Mouse (Mus musculus): ENCODE measurements around the gene Arsj.

The Arsj gene

DNA sequence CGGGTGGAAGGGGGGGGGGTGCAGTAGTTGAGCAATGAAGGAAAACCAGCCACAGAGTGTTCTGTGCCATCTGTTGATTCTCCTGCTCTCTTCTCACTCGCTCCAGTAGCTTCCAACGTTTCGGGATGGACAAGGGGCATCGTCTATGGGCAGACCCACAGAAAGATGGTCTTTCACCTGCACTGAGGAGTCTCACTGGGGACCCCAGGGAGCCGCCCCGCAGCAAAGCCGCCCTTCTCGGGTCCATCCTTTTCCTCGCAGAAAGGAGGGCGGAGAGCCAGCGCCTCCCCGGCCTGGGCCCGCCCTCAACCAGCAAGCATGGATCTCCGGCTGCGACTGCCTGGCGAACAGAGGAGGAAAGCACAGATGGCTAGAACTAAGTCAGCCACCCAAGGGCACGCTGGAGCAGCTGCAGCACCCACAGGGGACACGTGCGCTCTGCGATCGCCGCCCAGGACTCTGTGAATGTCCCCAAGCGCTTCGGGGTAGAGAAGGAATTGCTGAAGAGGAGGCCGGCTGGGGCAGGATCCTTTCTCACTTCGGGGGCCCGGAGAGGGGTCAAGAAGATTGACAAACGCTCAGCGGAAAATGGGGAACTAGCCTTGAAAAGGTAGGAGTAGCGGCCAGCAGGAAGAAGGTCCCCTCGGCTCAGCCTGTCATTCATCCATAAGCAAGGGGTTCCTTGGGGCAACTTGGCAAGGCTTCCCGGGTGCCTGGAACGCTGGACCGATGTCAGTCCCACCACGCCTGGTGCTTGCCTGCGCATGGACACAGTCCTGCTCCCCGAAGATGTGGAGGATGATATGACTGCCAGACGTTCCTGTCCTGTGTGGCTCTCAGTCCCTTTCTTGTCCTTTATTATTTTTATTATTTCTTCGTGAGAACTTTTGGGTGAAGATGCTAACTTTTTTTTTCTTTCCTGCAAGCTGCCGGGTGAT lies at the start of gene Arsj:
Gene Arsj (plus strand): TSS at position 117 of the 938 bp plus-strand sequence.
- no peak for DNase-seq (ENCODE audit: low read depth)

DNA sequence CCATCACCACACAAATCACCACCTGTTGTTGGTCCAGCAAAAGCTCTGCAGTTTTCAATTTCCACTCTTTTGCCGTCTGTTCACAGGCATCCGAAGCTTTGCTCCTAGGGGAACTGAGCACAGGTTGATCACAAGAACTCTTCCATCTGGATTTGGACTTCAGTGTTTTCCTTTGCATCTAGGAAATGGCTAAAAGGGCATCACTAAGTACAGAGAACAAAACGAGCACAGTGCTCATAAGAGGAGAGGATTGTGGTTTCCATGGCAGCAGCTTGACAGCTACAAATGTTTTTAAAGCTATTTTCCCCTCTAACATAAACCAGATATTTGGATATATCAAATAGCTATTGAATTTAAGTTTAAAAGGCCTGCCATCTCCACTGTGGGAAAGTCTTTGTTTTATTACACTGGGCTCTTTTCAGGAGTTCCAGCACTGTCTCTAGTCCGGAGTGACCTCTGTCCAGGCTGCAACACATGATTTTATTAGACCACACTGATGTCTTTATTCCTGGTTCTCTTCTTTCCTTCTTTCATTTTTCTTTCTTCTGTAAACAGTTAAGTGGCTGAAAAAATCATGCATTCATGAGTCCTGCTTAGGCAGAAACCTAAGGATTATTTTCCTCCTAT lies 38.5 kb upstream of the Arsj start:
- DNase-seq (ENCODE audit: low read depth) = no peak

DNA sequence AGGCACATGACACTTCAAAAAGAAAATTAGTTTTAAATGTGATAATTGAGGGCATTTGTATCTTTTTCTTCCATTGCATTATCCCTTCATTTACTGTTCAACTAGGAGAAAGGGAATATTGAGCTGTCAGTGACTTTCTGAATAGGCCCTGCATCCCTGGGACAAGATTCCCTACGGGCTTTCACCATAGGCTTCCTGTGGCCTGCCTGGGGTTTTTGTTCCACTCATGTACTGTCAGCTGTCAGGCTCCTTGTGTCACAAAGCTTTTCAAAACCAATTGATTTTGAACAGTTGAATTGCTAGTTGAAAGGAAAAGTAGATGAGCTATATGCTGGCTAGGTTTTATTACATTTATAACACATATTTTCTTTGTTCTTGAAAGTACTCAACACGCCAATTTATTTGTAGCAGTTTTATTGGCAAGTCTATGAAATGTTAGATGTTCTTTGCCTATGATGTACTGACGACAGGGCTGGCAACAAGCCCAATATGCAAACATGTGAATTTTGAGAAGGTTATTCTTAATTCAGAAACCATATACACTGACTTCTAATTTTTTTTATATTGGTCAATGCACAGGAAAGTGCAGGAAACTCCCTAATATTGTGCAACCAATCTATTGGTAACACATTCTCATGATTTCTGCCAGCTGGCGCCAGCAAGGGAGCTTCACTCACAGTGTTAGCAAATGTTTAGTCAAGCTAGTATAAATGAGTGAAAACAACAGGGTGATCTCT lies 37.4 kb upstream of the Arsj start:
- no peak for DNase-seq (ENCODE audit: low read depth)

DNA sequence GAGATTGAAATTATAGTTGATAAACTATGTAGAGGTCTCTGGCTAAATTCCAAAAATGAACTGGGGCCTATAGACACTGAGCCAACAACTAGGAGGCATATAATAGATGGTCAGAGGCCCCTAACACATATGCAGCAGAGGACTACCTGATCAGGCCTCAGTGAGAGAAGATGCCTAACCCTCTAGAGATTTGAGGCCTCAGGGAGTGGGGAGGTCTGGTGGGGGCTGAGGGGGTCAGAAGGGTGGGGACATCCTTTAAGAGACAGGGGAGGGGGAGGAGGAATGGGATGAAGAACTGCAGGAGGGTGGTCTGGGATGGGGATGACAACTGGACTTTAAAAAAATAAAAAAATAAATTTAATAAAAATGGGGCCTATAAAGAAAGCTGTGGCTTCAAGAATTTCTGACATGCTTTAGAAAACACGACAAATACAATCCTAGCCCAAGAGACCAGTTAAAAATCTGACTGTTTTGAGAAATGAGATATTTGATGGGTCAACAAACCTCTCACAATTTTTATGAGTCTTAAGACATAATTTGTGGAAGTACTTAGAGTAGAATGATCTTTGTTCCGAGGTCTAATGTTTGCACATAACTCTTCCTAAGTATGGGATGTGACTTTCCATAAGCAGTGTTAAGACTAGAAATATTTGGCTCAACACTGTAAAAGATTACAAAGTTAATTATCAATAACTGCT lies 36.7 kb upstream of the Arsj start:
- no peak for DNase-seq (ENCODE audit: low read depth)

DNA sequence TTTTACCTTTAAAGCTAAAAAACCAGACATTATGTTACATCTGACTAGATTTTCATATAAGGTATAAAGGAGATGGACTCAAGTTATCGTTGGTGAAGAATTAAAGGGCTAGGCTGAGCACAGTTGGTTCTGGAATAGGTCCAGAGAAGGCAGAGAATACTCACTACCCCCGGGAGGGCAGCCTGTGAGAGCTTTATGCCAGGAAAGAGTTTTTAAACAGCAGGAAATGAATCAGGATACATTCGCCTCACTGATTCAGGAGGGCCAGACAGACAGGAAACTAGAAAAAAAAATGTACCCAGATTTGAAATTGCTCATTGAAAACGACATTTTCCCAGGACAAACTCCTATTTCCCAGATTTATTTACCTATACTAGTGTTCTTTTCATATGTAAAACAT lies 28.2 kb upstream of the Arsj start:
- no peak for DNase-seq (ENCODE audit: low read depth)

DNA sequence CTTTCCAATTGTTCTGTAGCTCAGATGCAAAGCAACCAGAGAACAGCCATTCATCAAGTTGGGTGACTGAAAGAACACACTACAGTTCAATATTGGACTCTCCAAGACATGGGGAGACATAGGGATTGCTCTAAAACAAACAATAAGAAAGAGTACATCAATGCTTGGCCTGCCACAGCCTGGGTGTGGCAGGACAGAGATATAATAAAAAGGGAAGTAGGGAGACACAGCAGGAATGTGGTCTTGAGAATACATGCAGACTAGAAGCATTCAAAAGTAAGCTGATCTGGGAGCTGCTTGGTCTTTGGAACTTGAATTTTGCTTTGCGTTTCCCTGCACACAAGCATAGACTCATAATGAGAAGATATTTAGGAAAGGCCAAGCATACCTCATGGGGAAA lies 18.7 kb upstream of the Arsj start:
- no peak for DNase-seq (ENCODE audit: low read depth)

DNA sequence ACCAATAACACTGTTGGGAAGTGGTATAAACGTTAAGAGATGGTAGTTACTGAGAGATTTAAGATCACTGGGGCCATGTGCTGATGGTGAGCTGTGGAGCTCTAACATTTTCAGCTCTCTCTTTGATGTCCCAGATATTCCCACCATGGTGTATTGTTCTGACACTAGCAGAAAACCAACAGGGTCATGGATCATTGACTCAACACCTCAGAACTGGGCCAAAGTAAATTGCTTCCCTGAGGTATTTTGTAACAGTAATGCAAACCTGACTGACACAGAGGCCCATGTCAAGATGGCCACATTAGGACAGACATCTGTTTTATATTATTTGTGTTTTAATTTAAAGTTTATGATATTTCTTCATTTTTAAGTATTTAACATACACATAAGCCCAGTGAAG lies 3.7 kb upstream of the Arsj start:
- DNase-seq (ENCODE audit: low read depth) = no peak

DNA sequence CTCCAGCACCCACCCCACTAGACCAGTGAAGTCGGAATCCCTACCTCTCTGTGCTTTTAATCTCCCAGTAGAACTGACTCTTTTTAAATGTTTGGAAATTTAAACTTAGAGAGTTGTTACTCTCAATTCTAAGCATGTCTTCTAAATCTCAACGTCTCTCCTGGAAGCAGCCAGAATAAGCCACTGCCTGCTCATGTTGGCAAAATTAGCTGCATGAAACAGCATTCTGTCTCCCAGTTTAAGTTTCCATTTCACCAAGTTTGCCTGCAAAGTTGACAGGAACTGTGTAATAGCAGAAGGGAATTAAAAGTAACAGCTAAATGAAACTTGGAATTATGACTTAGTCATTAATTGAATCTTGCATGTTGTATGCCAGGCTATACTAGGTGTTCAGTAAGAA lies 1.1 kb upstream of the Arsj start:
- no peak for DNase-seq (ENCODE audit: low read depth)

DNA sequence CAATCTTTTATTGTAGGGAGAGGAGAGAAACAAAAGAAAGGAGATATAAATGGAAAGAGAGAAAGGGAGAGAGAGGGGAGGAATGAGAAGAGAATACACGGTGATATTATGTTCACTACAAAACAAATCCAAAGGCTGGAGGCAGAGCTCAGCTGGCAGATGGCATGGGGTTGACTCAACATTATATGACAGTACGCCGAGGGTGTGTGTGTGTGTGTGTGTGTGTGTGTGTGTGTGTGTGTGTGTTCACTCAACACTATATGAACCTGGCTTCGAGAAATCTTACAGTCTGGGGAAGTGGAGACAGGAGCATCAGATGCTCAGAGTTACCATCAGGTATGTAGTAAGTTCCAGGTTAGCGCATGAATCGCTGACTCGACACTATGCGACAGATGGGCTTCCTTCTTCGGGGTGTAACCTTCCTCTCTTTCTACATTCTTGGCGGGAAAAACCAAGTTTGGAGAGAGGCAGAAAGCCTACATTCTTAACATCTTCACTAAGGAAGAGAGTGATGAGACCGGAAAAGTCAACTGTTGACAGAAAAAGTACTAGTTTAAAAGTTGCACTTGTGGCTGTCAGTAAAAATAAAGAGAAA lies 456 bp upstream of the Arsj start:
- no peak for DNase-seq (ENCODE audit: low read depth)

DNA sequence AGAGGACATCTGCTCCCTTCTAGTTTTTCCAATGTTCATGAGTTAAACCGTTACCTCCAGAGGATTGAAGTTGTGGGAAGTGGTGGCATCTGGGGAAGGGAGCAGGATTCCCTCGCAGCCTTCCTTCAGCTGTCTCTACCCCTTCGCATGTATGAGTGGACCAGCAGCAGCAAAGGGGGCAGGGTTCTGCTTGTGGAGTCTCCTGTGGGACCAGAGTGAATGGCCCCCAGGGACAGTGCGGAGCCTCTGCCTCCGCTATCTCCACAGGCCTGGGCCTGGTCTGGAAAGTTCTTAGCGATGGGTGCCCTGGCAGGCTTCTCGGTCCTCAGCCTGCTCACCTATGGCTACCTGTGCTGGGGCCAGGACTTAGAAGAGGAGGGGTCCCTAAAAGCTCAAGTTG lies 1.1 kb downstream of the Arsj start:
- no peak for DNase-seq (ENCODE audit: low read depth)

DNA sequence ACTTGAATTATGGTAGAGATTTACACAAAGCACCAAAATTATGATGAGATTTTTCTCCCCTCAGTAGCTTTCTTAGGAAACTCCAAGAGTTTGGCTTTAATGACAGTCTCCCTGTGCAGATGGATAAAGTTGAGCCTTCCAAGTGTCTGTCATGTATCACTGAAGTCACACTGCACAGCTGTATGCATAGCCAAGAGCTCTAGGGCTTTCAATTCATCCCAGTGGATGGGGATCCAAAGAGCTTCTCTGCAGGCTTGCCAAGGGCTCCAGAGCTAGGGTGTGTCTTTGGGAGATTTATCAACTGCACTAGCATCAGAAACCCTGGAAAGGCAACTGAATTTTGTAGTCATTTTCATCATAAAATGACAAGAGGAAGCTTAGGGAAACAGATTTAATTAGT lies 7.1 kb downstream of the Arsj start:
- no peak for DNase-seq (ENCODE audit: low read depth)

DNA sequence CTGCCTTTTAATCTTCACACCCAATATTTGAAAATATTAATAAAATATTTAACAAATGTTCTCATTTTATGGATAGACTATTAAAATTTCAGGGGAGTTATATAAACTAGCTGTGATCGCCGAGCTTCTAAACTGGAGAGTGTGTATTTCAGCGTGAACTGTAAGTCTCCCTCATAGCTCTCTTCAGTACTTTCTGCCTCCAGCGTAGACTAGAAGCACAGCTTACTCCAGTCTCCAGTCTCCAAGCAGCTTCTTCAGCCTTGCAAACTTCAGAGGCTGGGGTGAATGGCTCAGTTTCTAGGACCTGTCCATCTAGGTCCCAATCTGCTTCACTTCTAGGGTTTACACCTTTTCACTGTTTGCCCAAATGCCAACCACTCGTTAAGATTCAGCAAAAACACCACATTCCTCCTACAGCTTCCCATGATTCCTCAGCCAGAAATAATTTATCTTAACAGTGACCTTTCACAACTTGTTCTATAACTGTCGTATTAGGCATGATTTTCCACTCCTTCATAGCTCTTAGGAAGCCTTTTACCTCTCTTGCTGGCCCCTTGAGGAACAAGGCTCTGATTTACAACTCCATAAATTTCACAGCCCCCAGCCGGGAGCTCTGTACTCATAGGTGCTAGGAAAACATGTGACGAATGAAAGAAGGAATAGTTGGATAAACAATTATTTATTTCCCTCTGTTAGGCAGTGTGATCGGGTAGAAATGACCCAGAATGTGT lies 9.5 kb downstream of the Arsj start:
- DNase-seq (ENCODE audit: low read depth) = no peak

DNA sequence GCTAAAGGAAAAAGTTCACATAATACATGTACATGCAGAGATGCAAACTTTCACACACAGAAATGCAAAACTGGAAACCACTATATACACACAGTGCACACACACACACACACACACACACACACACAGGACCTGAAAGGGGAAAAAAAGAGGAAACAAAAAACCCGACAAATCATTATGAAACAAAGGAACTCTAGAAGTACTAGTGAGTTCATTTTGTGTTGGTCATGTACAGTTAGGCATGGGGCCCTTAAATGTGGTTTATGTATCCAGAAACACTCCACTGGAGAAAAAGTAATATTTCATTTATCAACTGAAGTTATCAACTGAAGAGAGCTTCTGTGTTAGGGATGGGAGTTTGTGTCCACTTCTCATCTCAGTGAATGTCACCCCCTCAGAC lies 10.2 kb downstream of the Arsj start:
- no peak for DNase-seq (ENCODE audit: low read depth)

DNA sequence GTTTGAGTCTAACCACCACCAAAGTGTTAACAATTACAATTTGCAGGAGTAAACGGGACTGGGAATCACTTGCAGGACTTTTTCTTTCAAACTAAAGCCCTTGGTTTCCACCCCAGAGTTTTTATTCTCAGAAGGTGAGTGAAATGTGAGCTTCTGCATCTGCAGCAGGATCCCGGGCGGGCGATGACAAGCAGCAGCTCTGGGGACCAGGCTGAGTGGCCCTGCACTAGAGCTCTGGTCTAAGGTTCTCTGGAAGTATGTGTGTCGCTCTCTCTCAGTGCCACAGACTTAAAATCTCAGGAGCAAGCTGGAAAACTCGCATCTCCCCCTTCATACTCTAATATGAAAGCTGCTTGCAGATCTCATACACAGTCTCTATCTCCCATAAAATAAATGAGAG lies 15.8 kb downstream of the Arsj start:
- DNase-seq (ENCODE audit: low read depth) = no peak

DNA sequence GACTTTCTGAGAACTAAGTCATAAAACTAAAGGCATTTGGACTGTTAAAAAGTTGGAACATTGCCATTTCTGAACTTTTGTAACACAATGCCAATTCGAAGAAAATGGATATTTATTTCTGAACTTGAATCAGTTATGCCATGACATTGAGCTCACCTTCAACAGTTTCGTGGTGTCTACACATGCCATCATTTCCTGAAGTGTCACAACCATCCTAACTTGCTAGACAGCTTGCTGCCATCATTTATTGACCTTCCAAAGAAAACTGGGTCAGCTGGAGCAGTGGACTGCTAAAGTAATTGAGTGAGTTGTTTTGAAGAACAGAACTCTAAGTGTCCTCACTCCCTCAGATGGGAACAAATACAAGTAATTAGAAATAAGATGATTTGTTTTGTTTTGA lies 16.2 kb downstream of the Arsj start:
- no peak for DNase-seq (ENCODE audit: low read depth)

DNA sequence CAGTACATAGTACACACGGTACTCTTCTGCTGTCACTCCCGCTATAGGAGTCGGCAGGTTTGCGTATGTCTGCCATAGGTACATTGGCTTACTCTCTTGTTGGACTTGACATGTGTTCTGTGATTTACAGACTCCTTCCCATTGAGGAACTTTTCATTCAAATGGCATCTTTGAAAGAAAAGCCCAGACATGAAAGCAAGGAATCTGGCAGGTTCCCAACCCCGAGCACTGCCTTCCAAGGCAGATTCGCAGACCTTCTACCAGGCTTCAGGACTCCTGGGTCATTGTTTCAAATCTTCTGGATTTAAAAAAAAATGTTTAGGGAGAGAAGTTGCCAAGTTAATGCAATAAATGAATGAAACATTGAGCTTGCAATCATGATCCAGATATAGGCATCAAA lies 19.8 kb downstream of the Arsj start:
- DNase-seq (ENCODE audit: low read depth) = no peak

DNA sequence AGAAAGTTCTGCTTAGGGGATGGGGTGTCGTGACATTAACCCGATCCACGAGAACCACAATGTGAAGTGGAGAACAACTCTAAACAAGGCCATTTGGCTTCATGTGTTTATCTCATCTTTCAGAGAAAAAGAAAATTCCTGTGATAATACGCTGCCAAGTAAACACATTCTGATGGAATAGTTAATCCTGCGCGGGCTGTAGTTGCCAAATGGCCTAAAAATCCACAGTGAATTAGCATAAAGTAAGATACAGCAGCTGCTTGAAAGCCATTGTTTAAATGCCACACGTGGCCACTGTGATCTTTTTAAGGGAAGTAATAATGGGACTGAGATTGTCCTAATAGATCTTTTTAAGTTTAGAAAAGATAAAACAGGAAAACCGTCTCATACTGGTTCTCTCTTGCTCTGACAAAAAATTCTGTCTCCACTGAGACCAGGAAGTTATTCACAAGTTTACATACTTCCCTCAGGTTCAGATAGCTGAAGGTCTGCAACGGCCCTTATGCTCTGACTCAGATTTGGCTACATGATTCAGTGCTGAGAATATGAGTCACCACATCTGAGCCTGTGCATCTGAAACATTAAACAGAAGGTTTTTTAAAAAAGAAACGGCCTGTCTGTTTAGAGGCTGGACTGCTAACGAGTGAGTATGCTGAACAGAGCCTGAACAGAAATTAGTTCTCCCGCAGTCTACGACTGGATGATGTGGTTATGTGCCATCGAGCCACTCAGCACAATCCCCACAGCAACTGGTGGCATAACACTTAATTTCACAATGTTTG lies 21.4 kb downstream of the Arsj start:
- DNase-seq (ENCODE audit: low read depth) = no peak

DNA sequence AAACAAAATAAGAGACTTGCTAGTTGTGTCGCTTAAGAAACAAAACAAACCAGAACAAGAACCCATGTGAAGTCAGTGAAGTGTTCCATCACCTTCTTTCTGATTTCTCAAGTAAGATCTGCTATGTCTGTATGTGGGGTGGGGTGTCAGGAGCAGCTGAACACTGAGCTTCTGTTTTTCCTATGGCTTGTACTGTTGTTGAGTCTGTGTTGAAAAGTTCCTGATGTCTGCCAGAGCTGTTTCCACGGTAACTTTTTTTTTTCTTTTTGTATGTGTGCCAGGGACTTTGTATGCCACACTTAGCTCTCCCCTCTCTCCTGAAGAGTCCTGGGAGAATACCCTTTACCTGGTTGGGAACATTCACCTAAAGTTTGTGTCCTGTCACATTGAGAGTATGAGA lies 34.0 kb downstream of the Arsj start:
- no peak for DNase-seq (ENCODE audit: low read depth)

DNA sequence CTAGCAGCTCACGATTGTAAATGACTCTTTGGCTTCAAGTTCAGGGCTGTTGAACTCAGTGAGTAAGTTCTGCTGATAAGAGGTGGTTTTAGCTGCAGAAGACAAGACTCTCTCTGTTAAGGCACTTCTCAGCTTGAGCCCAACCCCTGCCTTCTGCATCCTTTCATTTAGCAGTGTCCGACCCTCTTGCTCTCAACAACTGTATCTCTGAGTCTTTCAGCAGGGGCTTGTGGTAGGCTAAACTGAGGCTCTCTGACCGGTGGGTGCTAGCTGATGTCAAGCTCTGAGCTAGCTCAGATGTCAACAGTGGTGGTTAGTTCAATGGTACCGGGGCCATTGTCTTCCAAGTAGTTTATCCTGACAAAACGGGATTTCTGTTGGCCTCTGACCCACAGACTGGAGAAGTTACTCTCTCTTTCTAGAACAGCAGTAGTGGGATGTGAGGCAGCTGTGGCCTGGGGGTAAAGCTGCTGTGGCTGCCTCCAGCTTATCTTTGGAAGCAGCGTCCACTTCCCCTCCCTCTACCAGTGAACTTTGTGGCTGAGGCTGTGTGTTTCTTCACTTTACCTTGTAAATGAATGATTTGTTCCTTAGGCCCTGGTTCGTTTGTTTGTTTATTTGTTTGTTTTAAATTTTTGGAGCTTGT lies 34.6 kb downstream of the Arsj start:
- no peak for DNase-seq (ENCODE audit: low read depth)

DNA sequence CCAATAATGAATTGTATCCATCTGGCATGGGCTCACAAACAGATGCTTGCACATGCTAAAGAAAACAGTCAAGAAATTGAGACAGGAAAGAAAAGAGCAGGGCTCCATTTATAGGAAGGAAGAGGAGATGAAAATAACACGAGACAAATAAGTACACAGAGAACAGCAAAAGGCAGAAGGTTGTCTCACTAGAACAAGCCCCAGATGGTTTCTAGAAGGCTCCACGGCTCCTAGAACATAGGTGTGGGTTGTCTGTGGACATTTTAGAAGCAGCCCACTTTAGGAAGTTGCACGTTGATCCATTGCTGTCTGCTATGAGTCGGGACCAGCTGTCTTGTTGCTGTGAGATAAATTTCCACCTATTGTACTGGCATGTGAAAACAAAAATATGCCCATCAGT lies 37.2 kb downstream of the Arsj start:
- DNase-seq (ENCODE audit: low read depth) = no peak
